Mouse (Mus musculus): ENCODE data around the gene Pacsin1.

DNA sequence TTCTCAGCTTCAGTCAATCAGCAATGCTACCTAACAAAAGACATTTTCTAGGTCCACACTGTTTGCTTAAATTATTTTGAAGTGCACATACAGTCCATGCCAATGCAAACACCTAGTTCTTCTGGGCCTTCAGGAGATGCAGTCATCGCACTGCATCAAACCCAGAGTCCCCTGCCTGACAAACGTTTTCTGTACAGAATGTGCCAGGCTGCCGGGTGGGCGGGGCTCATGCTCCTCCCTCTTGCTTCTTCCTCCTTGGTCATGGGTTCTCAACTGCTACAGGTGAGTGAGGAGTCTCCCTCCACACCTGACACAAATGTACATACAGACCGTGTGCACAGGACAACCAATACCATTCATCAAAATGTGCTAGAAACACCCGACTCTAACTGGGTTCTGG lies 104.9 kb downstream of the Pacsin1 start:
- TF ChIP-seq CTCF (IDR thresholded peaks at IDR 0.05) = no peak
- no peak for TF ChIP-seq POLR2A (IDR thresholded peaks at IDR 0.05; ENCODE audit: insufficient read depth, low read depth, low read length)
- TF ChIP-seq EP300 (IDR thresholded peaks at IDR 0.05; ENCODE audit: insufficient read depth, low read depth, low read length) = no peak
